Mouse (Mus musculus) kidney, adult 2 months (tissue): ENCODE measurements around the gene Asgr1. TPM values are rescaled to one million over a fixed set of nuclear protein-coding genes. Genes with fewer than 3 reads are reported as not detected.
"Not testable (repeated sequence)": the region's sequence is repeated elsewhere in the genome, so short reads cannot be mapped to it uniquely, and the experiment has no call there.

Experiments used
- DNase-seq: peaks from one replicate; pipeline ENCODE4 v3.0.0; 2021
- H3K27ac ChIP-seq: fragments of 200-500 bp; 2 replicates; pipeline ENCODE4 v1.5.1; 2012; ENCODE audit warnings: low read depth, low read length, control low read depth, inconsistent platforms; ENCODE audit not compliant: insufficient read depth
- H3K27me3 ChIP-seq: fragments of 200-500 bp; replicated peaks from 2 replicates; pipeline ENCODE4 v1.6.1; 2012; ENCODE audit warnings: mild to moderate bottlenecking, moderate library complexity, low read length, inconsistent platforms; ENCODE audit not compliant: control insufficient read depth, insufficient read depth
- H3K36me3 ChIP-seq: fragments of 200-500 bp; 2 replicates; pipeline ENCODE4 v1.6.1; 2012; ENCODE audit warnings: mild to moderate bottlenecking, moderate library complexity, low read length, inconsistent platforms; ENCODE audit not compliant: control insufficient read depth, insufficient read depth
- H3K4me1 ChIP-seq: fragments of 200-500 bp; 2 replicates; pipeline ENCODE4 v1.6.1; 2011; ENCODE audit warnings: low read length; ENCODE audit not compliant: control insufficient read depth, insufficient read depth
- H3K4me3 ChIP-seq: fragments of 200-500 bp; 2 replicates; pipeline ENCODE4 v1.5.1; 2011; ENCODE audit warnings: mild to moderate bottlenecking, low read depth, low read length, control low read depth; ENCODE audit not compliant: insufficient read depth
- CTCF ChIP-seq: fragments of 200-500 bp; conservative IDR thresholded peaks from 2 replicates; pipeline ENCODE4 v1.5.1; 2011; ENCODE audit warnings: low read depth, mild to moderate bottlenecking, control low read depth, low read length, moderate library complexity, mixed read lengths; ENCODE audit not compliant: insufficient read depth, insufficient read length
- POLR2A ChIP-seq: fragments of 200-500 bp; IDR thresholded peaks from one replicate; pipeline ENCODE4 v1.6.1; 2011; ENCODE audit warnings: low read depth, low read length, control low read depth
- WGBS: fragments of 180-500 bp; shearing (Covaris S2); methylation state at CpG from one replicate; pipeline ENCODE4 v1.1.7; 2018; 5-methylcytosine and 5-hydroxymethylcytosine counted together
- polyA plus RNA-seq: library from polyadenylated mRNA; depleted of rRNA; stranded (reverse); fragments of >200 nt; gene quantifications from 2 replicates; pipeline ENCODE4 v1.2.3, GENCODE M21; 2012

Gene Asgr1
- polyA plus RNA-seq, 1 experiment: 0.25 TPM

GRCm38 (mm10) chr11:70055618-70056214 lies 1.8 kb downstream of the Asgr1 start:
- H3K4me3 ChIP-seq: no peak overlapping the region
- H3K27ac ChIP-seq: no peak overlapping the region
- no peak for TF ChIP-seq POLR2A
- peak; percentile 95 for TF ChIP-seq CTCF
- DNase-seq: peak; percentile 70
- no peaks in the 10 kb centered on the region for H3K27me3 ChIP-seq
- no peaks in the 10 kb centered on the region for H3K36me3 ChIP-seq
- H3K4me1 ChIP-seq: no peaks in the 10 kb centered on the region; the same call in 1 of the 2 replicates
- WGBS: 25% methylated on average over 18 of the region's 18 CpGs

GRCm38 (mm10) chr11:70057805-70058204 lies 3.9 kb downstream of the Asgr1 start:
- H3K4me1 ChIP-seq: no peaks in the 10 kb centered on the region; the same call in 1 of the 2 replicates
- H3K27ac ChIP-seq: no peak overlapping the region
- no peaks in the 10 kb centered on the region for H3K36me3 ChIP-seq
- no peak overlapping the region for H3K4me3 ChIP-seq
- peak; percentile 80 for DNase-seq
- 62% methylated on average over 9 of the region's 9 CpGs for WGBS
- no peaks in the 10 kb centered on the region for H3K27me3 ChIP-seq
- TF ChIP-seq CTCF (no peak), POLR2A (no peak)

GRCm38 (mm10) chr11:70059930-70060329 lies 6.0 kb downstream of the Asgr1 start:
- TF ChIP-seq CTCF (no peak), POLR2A (no peak)
- Histone ChIP-seq H3K36me3 (no peaks in the 10 kb centered on the region), H3K4me3 (no peak overlapping the region), H3K27ac (no peak overlapping the region), H3K4me1 (no peaks in the 10 kb centered on the region), H3K27me3 (no peaks in the 10 kb centered on the region)
- 60% methylated on average over 6 of the region's 6 CpGs for WGBS
- no peak for DNase-seq

- no peak for DNase-seq
- Histone ChIP-seq H3K4me1 (no peaks in the 10 kb centered on the region; the same call in 1 of the 2 replicates), H3K4me3 (no peak overlapping the region), H3K36me3 (no peaks in the 10 kb centered on the region), H3K27me3 (no peaks in the 10 kb centered on the region), H3K27ac (no peak overlapping the region)
- whole genome bisulfite sequencing: 69% methylated on average over 3 of the region's 3 CpGs
- no peak for TF ChIP-seq CTCF
- TF ChIP-seq POLR2A: no peak
These were observed 9.2 kb downstream of the Asgr1 start for GRCm38 (mm10) chr11:70063053-70063452.

GRCm38 (mm10) chr11:70066701-70067100 lies 12.8 kb downstream of the Asgr1 start:
- no peak for DNase-seq

GRCm38 (mm10) chr11:70068245-70068644 lies 14.4 kb downstream of the Asgr1 start:
- H3K4me1 ChIP-seq: no peaks in the 10 kb centered on the region; the same call in 1 of the 2 replicates
- TF ChIP-seq CTCF: no peak
- no peak for TF ChIP-seq POLR2A
- no peak for DNase-seq
- no peaks in the 10 kb centered on the region for H3K27me3 ChIP-seq
- H3K4me3 ChIP-seq: no peak overlapping the region
- no peak overlapping the region for H3K27ac ChIP-seq
- no peaks in the 10 kb centered on the region for H3K36me3 ChIP-seq
- 63% methylated on average over 3 of the region's 3 CpGs for WGBS

More at GRCm38 (mm10) chr11:70066701-70067100, 12.8 kb downstream of the Asgr1 start:
- Histone ChIP-seq H3K4me3 (no peak overlapping the region), H3K4me1 (no peaks in the 10 kb centered on the region; the same call in 1 of the 2 replicates), H3K36me3 (no peaks in the 10 kb centered on the region), H3K27me3 (no peaks in the 10 kb centered on the region), H3K27ac (no peak overlapping the region)
- no peak for TF ChIP-seq POLR2A
- TF ChIP-seq CTCF: no peak
- 53% methylated on average over 4 of the region's 4 CpGs for whole genome bisulfite sequencing

GRCm38 (mm10) chr11:70070057-70070456 lies 16.2 kb downstream of the Asgr1 start:
- no peaks in the 10 kb centered on the region; the same call in 1 of the 2 replicates for H3K4me1 ChIP-seq
- DNase-seq: peak; percentile 33
- no peak for TF ChIP-seq CTCF
- TF ChIP-seq POLR2A: no peak
- H3K4me3 ChIP-seq: no peak overlapping the region
- H3K36me3 ChIP-seq: no peaks in the 10 kb centered on the region
- 39% methylated on average over 6 of the region's 6 CpGs for WGBS
- H3K27ac ChIP-seq: peak overlapping the region; percentile 33; the same call in 1 of the 2 replicates
- no peaks in the 10 kb centered on the region for H3K27me3 ChIP-seq

- H3K27me3 ChIP-seq, H3K4me1 ChIP-seq, H3K27ac ChIP-seq, H3K4me3 ChIP-seq, H3K36me3 ChIP-seq, DNase-seq: not testable (repeated sequence)
- WGBS: 58% methylated on average over 3 of the region's 3 CpGs
These were observed 16.7 kb downstream of the Asgr1 start for GRCm38 (mm10) chr11:70070603-70071002.
